Mouse (Mus musculus) heart, adult 2 months (tissue): Measurements from ENCODE around the gene Mul1. TPM values are rescaled to one million over a fixed set of nuclear protein-coding genes. Genes with fewer than 3 reads are reported as not detected.
"Not testable (repeated sequence)": the region's sequence is repeated elsewhere in the genome, so short reads cannot be mapped to it uniquely, and the experiment has no call there.

ENCODE experiments used
- DNase-seq, 2 experiments: peaks; one replicate each; pipeline ENCODE4 v3.0.0; 2021
- H3K27ac ChIP-seq: fragments of 200-600 bp; 2 replicates; pipeline ENCODE4 v1.8.1; 2022
- H3K27me3 ChIP-seq: fragments of 200-500 bp; 2 replicates; pipeline ENCODE4 v1.6.1; 2012; ENCODE audit warnings: mild to moderate bottlenecking, low read length, inconsistent platforms, mixed read lengths; ENCODE audit not compliant: control insufficient read depth, insufficient read depth
- H3K36me3 ChIP-seq: fragments of 200-500 bp; 2 replicates; pipeline ENCODE4 v1.6.1; 2012; ENCODE audit warnings: low read length, inconsistent platforms; ENCODE audit not compliant: control insufficient read depth, insufficient read depth
- H3K4me1 ChIP-seq: fragments of 200-500 bp; 2 replicates; pipeline ENCODE4 v1.6.1; 2011; ENCODE audit warnings: low read length; ENCODE audit not compliant: control insufficient read depth, insufficient read depth
- H3K4me3 ChIP-seq: fragments of 200-600 bp; 2 replicates; pipeline ENCODE4 v1.8.1; 2022
- H3K79me2 ChIP-seq: fragments of 200-500 bp; replicated peaks from 2 replicates; pipeline ENCODE4 v1.6.1; 2012; ENCODE audit warnings: mild to moderate bottlenecking, inconsistent platforms, low read length, moderate library complexity, mixed read lengths; ENCODE audit not compliant: control insufficient read depth, insufficient read depth
- H3K9ac ChIP-seq: fragments of 200-500 bp; 2 replicates; pipeline ENCODE4 v1.6.1; 2012; ENCODE audit warnings: low read depth, mild to moderate bottlenecking, control low read depth, inconsistent platforms, low read length, mixed read lengths
- CTCF ChIP-seq: fragments of 200-600 bp; IDR thresholded peaks from 2 replicates; pipeline ENCODE4 v1.8.1; 2022; ENCODE audit warnings: antibody characterized with exemption, mild to moderate bottlenecking, moderate library complexity
- EP300 ChIP-seq: fragments of 200-500 bp; IDR thresholded peaks from 2 replicates; pipeline ENCODE4 v1.6.1; 2011; ENCODE audit warnings: low read depth, low read length, control low read depth; ENCODE audit not compliant: insufficient read depth
- POLR2A ChIP-seq: fragments of 200-500 bp; IDR thresholded peaks from 2 replicates; pipeline ENCODE4 v1.6.1; 2011; ENCODE audit warnings: mild to moderate bottlenecking, low read depth, low read length, control low read depth; ENCODE audit not compliant: insufficient read depth
- WGBS: fragments of 180-500 bp; shearing (Covaris S2); methylation state at CpG from one replicate; pipeline ENCODE4 v1.1.7; 2018; 5-methylcytosine and 5-hydroxymethylcytosine counted together
- intact Hi-C: fragments of 180-260 bp; cut with DNase I; formaldehyde crosslinking; loops from one replicate; pipeline ENCODE4 v1.15.1; 2025
- polyA plus RNA-seq: library from polyadenylated mRNA; depleted of rRNA; stranded (reverse); fragments of >200 nt; gene quantifications from 2 replicates; pipeline ENCODE4 v1.2.3, GENCODE M21; 2012
- total RNA-seq, 2 experiments: library from RNA; stranded (reverse); gene quantifications; 2 replicates each; pipeline ENCODE4 v1.2.3; 2021

Gene Mul1
- total and polyA plus RNA-seq, 3 experiments: 25.3 to 75.5 (median 75.0) TPM

DNA sequence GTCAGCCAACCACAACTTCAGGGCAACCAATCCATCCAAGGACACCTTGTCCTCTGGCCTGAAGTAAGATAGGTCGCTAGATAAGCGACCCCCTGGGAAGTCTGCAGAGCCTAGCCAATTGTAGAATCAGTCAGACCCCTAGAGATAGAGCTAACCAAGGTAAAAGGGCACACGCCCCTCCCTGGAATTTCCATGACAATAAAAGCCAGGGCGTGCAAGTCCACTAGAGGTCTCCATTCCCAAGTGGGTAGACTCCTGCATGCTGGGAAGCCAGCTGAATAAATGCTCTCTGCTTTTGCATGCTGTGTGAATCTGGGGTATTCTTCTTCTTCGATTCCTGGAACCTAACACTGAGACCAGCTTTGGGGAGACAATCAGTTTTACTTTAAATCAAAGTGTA is 18.1 kb upstream of the Mul1 start:
- Histone ChIP-seq H3K27me3 (peaks cover 1% of the 10 kb centered on the region), H3K4me1 (peaks cover 8% of the 10 kb centered on the region), H3K9ac (no peak overlapping the region), H3K27ac (no peak overlapping the region), H3K36me3 (no peaks in the 10 kb centered on the region), H3K4me3 (no peak overlapping the region), H3K79me2 (no peaks in the 10 kb centered on the region)
- WGBS: 74% methylated on average over 5 of the region's 5 CpGs
- TF ChIP-seq EP300 (no peak), CTCF (peak; percentile 30)
- DNase-seq: no peak
- intact Hi-C loops: no loop called here

DNA sequence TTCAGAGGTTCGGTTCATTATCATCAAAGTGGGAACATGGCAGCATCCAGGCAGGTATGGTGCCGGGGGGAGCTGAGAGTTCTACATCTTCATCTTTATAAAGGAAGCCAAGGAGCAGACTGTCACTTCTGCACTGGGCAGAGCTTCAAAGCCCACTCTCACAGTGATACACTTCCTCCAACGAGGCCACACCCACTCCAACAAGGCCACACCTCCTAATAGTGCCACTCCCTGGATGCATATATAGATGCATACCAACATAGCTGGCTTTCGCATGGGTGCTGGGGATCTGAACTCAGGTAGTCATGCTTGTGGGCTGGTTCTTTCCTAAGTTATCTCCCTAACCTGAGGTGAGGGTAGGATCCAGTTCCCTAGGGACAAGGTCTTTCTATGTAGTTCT is 16.6 kb upstream of the Mul1 start:
- no peaks in the 10 kb centered on the region for H3K79me2 ChIP-seq
- no peaks in the 10 kb centered on the region for H3K36me3 ChIP-seq
- TF ChIP-seq EP300 (no peak), POLR2A (no peak), CTCF (no peak)
- WGBS: 77% methylated on average over 4 of the region's 4 CpGs
- H3K4me3 ChIP-seq: no peak overlapping the region
- H3K9ac ChIP-seq: no peak overlapping the region
- H3K4me1 ChIP-seq: peaks cover 8% of the 10 kb centered on the region
- H3K27me3 ChIP-seq: peaks cover 1% of the 10 kb centered on the region
- DNase-seq: no peak
- no peak overlapping the region for H3K27ac ChIP-seq
- intact Hi-C loops: no loop called here

- WGBS: 69% methylated on average over 11 of the region's 11 CpGs
- TF ChIP-seq POLR2A (no peak), CTCF (no peak), EP300 (no peak)
- no peak overlapping the region for H3K27ac ChIP-seq
- no peak overlapping the region for H3K9ac ChIP-seq
- intact Hi-C loops: no loop called here
- H3K4me3 ChIP-seq: no peak overlapping the region
- H3K79me2 ChIP-seq: no peaks in the 10 kb centered on the region
- H3K36me3 ChIP-seq: no peaks in the 10 kb centered on the region
- H3K4me1 ChIP-seq: peaks cover 8% of the 10 kb centered on the region
- H3K27me3 ChIP-seq: peaks cover 1% of the 10 kb centered on the region
- DNase-seq: no peak
Observed at GRCm38 (mm10) chr4:138418340-138418957, 16.0 kb upstream of the Mul1 start.

DNA sequence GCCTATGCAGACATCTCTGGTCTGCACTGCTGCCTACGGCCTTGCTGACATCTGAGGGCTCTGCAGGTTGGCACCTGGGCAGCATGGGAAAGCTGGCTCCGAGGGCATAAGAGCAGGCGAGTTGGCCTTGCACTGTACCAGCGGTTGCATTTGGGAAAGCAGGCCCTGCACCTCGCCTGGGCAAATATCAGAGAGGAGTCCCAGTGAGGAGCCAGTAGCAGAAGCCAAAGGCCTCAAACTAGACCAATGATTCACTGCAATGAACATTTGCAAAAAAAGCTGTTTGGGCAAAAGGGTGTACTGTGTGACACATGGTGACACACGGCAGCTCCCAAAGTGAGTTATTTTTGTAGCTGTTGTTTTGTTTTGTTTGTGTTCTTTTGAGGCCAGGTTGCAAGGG is 9.4 kb upstream of the Mul1 start:
- Histone ChIP-seq H3K79me2 (no peaks in the 10 kb centered on the region), H3K27ac (no peak overlapping the region), H3K4me1 (no peaks in the 10 kb centered on the region; the same call in 1 of the 2 replicates), H3K4me3 (no peak overlapping the region), H3K36me3 (no peaks in the 10 kb centered on the region), H3K9ac (no peak overlapping the region), H3K27me3 (peaks cover under 1% of the 10 kb centered on the region; the same call in 1 of the 2 replicates)
- no peak for DNase-seq
- no peak for TF ChIP-seq EP300
- TF ChIP-seq POLR2A: no peak
- intact Hi-C loops: loop anchor here (5.0 kb wide), 1 partner anchor 208 kb away; the partner anchor contains the start of gene Hp1bp3
- WGBS: 79% methylated on average over 6 of the region's 6 CpGs

GRCm38 (mm10) chr4:138425604-138426003 is 8.9 kb upstream of the Mul1 start:
- not testable (repeated sequence) for H3K4me1 ChIP-seq, H3K79me2 ChIP-seq, H3K9ac ChIP-seq, H3K27ac ChIP-seq, DNase-seq, H3K4me3 ChIP-seq, H3K36me3 ChIP-seq, H3K27me3 ChIP-seq
- WGBS: 90% methylated on average over 14 of the region's 14 CpGs
- intact Hi-C loops: loop anchor here (1.0 to 5.0 kb wide), 3 partner anchors 46 to 208 kb away; partner anchors contain the start of gene Hp1bp3

- Histone ChIP-seq H3K79me2 (no peaks in the 10 kb centered on the region), H3K4me3 (no peak overlapping the region), H3K27me3 (no peaks in the 10 kb centered on the region), H3K36me3 (no peaks in the 10 kb centered on the region), H3K27ac (peak overlapping the region; percentile 15; the same call in 1 of the 2 replicates), H3K9ac (no peak overlapping the region), H3K4me1 (no peaks in the 10 kb centered on the region; the same call in 1 of the 2 replicates)
- 34% methylated on average over 22 of the region's 22 CpGs for WGBS
- intact Hi-C loops: loop anchor here (1.0 to 5.0 kb wide), 3 partner anchors 48 to 210 kb away; partner anchors contain the start of gene Hp1bp3
- DNase-seq: peak; percentile 82 to 89
- TF ChIP-seq EP300 (peak; percentile 91), POLR2A (no peak), CTCF (peak; percentile 88)
Observed at GRCm38 (mm10) chr4:138426778-138427705, 7.4 kb upstream of the Mul1 start.
